Mouse (Mus musculus) C3H10T1/2 (cell line): ENCODE data around the gene Lrrc59. TPM values are rescaled to one million over a fixed set of nuclear protein-coding genes. Genes with fewer than 3 reads are reported as not detected.

Source experiments
- polyA plus RNA-seq, 2 experiments: library from polyadenylated mRNA; unstranded; fragments of >200 nt; fragmentation: generic; extraction: Trizol; gene quantifications; one replicate each; pipeline ENCODE4 v1.2.1; 2012; ENCODE audit warnings: missing spikeins in 2 of 2

The Lrrc59 gene
- polyA plus RNA-seq: 100 to 1,000 TPM; 116 to 226 TPM

GRCm38 (mm10) chr11:94629199-94629883 lies at the start of gene Lrrc59:
Gene Lrrc59, plus strand, starts transcription at chr11:94629767.

GRCm38 (mm10) chr11:94601321-94602281 lies 28.0 kb upstream of the Lrrc59 start, which contains the start of gene Acsf2:
Gene Acsf2, minus strand, starts transcription at chr11:94601871.

GRCm38 (mm10) chr11:94653663-94654436 lies 24.3 kb downstream of the Lrrc59 start, which contains the start of the genes Mrpl27 and Eme1:
Gene Mrpl27, plus strand, starts transcription at chr11:94653767.
Gene Eme1, minus strand, starts transcription at chr11:94653964.

DNA sequence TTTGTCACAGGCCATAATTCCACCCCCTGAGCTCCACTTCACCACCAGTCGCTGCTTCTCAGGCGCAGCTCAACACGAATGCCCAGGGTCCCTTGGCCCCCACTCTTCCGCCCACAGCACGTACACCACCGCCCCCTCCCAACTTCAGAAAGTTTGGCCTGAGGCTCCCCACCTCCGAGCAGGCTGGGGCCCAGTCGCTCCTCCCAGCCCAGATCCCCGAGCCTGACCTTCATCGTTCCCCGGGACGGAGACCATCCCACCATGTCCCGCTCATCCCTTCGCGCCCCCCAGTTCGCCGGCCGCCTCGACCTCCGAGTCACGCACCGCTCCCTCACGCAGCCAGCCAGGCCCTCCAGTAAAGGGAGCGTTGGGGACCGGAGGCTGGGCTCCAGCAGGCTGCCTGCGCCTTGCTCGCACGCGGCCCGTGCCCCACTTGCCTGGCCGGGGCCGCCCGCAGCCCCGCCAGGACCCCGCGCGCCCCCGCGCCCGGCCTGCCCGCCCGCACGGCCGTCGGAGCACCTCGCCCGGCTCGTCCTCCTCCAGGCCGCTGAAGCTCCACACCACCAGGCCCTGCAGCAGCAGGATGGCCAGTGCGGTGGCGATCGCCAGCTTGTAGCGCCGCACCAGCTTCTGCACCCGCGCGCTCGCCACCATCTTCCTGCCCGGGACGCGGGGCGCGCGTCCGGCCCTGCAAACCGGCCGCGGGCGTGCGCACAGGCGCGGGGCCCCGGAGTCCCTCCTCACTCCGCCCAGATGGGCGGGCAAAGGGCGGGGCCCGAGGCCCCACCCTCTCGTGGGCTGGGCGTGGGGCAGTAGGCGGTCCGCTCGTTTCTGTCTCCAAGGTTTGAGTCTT lies 47.4 kb downstream of the Lrrc59 start, which contains the start of gene Xylt2:
Gene Xylt2, minus strand, starts transcription at position 762 of the 853 bp plus-strand sequence.

Other genes starting within 250 kb of the Lrrc59 start
- 1 to 10 TPM in 1 of 2 experiments, under 1 TPM in 1; 0.28 to 3.4 TPM for gene Abcc3, start 236.8 kb upstream of the Lrrc59 start, polyA plus RNA-seq
- 10 to 100 TPM in 1 of 2 experiments, under 1 TPM in 1; 0.15 to 53.5 TPM for gene Cacna1g, start 155.6 kb upstream of the Lrrc59 start, polyA plus RNA-seq
- gene Spata20, start 143.6 kb upstream of the Lrrc59 start, polyA plus RNA-seq: 1 to 10 TPM in 1 of 2 experiments, not detected in 1; 1.1 TPM
- gene Epn3, start 129.8 kb upstream of the Lrrc59 start, polyA plus RNA-seq: 1 to 10 TPM; 1.4 to 1.9 TPM
- under 1 TPM in 1 of 2 experiments, not detected in 1; 0.24 TPM for gene Mycbpap, start 108.0 kb upstream of the Lrrc59 start, polyA plus RNA-seq
- 1 to 10 TPM; 1.9 to 5.3 TPM for gene Rsad1, start 80.5 kb upstream of the Lrrc59 start, polyA plus RNA-seq
- gene Chad, start 64.7 kb upstream of the Lrrc59 start, polyA plus RNA-seq: under 1 TPM in 1 of 2 experiments, not detected in 1; 0.08 TPM
- 1 to 10 TPM; 1.2 to 5.9 TPM for gene Acsf2, start 27.9 kb upstream of the Lrrc59 start, polyA plus RNA-seq
- gene Mrpl27, start 24.0 kb downstream of the Lrrc59 start, polyA plus RNA-seq: 100 to 1,000 TPM in 1 of 2 experiments, 10 to 100 TPM in 1; 81.1 to 126 TPM
- 1 to 10 TPM; 7.5 to 8.1 TPM for gene Eme1, start 24.2 kb downstream of the Lrrc59 start, polyA plus RNA-seq
- gene Xylt2, start 47.7 kb downstream of the Lrrc59 start, polyA plus RNA-seq: 10 to 100 TPM in 1 of 2 experiments, 1 to 10 TPM in 1; 9.0 to 35.0 TPM
- not detected for gene Gm11541, start 74.7 kb downstream of the Lrrc59 start, polyA plus RNA-seq
- under 1 TPM; 0.05 to 0.19 TPM for gene Cdc34b, start 112.0 kb downstream of the Lrrc59 start, polyA plus RNA-seq
- gene Tmem92, start 152.9 kb downstream of the Lrrc59 start, polyA plus RNA-seq: not detected